Mouse (Mus musculus) intestine, embryonic 14.5 days (tissue): Measurements from ENCODE around the gene Aff3. TPM values are rescaled to one million over a fixed set of nuclear protein-coding genes. Genes with fewer than 3 reads are reported as not detected.

Experiments used
- ATAC-seq: fragments of 200-750 bp; cut with Nextera tagmentation; replicated peaks from 2 replicates; pipeline ENCODE4 v1.8.0; 2017; ENCODE audit warnings: low read depth, moderate number of reproducible peaks, moderate TSS enrichment, moderate library complexity; ENCODE audit not compliant: low FRiP score, low TSS enrichment
- DNase-seq: peaks from one replicate; pipeline ENCODE4 v3.0.0-alpha.2; 2018; ENCODE audit warnings: low spot score
- H3K27ac ChIP-seq: fragments of 300-500 bp; sonication (generic); 2 replicates; pipeline ENCODE4 v1.5.1; 2014; ENCODE audit warnings: low read depth, mild to moderate bottlenecking, control low read depth
- H3K27me3 ChIP-seq: fragments of 300-500 bp; sonication (generic); replicated peaks from 2 replicates; pipeline ENCODE4 v1.6.1; 2014; ENCODE audit warnings: low read length, control low read depth; ENCODE audit not compliant: control insufficient read depth, insufficient read depth
- H3K36me3 ChIP-seq: fragments of 300-500 bp; sonication (generic); 2 replicates; pipeline ENCODE4 v1.6.1; 2014; ENCODE audit warnings: low read length, control low read depth; ENCODE audit not compliant: control insufficient read depth, insufficient read depth
- H3K4me1 ChIP-seq: fragments of 300-500 bp; sonication (generic); replicated peaks from 2 replicates; pipeline ENCODE4 v1.6.1; 2014; ENCODE audit warnings: low read length, control low read depth, mixed read lengths; ENCODE audit not compliant: control insufficient read depth, insufficient read depth
- H3K4me2 ChIP-seq: fragments of 300-500 bp; sonication (generic); 2 replicates; pipeline ENCODE4 v1.6.1; 2014; ENCODE audit warnings: low read length
- H3K4me3 ChIP-seq: fragments of 300-500 bp; sonication (generic); 2 replicates; pipeline ENCODE4 v1.5.1; 2014; ENCODE audit warnings: low read depth, low read length, control low read depth, mixed read lengths
- H3K9ac ChIP-seq: fragments of 300-500 bp; sonication (generic); 2 replicates; pipeline ENCODE4 v1.6.1; 2014; ENCODE audit warnings: mild to moderate bottlenecking, low read length
- H3K9me3 ChIP-seq: fragments of 300-500 bp; sonication (generic); 2 replicates; pipeline ENCODE4 v1.6.1; 2016; ENCODE audit warnings: low read length, control low read depth; ENCODE audit not compliant: control insufficient read depth
- WGBS: fragments of 180-500 bp; shearing (Covaris S2); extraction: QIAGEN DNeasy Blood & Tissue Kit; methylation state at CpG from one replicate; pipeline ENCODE4 v1.1.7; 2014; 5-methylcytosine and 5-hydroxymethylcytosine counted together
- polyA plus RNA-seq: library from polyadenylated mRNA; unstranded; fragments of >200 nt; fragmentation: Nextera tagmentation; extraction: Ambion mirVana; gene quantifications from 2 replicates; pipeline ENCODE4 v1.2.1, GENCODE M21; 2014

The Aff3 gene
- polyA plus RNA-seq, 1 experiment from 2014 or later: 8.6 TPM

DNA sequence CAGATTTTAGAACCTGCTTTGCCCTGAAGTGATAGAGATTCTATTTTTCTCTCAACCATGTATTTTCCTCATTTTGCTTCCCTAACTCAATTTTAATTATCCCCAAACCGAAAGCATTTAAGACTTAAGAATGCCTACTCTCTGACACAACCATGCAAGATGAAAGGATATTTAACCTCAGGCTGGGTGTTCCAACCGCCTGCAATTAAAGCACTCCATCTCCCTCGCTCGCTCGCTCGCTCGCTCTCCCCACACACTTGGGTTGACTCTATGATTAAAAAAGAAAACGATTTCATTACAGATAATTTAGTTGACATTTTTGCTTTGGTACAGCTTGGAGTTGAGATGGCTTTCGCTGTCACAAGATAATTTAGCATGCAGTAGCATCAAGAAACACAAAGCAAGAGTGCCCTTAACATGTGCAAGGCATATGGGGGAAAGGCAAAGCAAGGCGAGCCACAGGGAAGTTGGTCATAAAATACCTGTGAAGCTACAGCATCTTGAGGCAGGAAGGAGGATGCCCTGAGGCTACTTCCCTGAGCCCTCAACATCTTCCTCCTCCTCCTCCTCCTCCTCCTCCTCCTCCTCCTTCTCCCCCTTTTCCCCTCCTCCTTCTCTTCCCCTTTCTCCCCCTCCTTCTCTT lies 167.7 kb downstream of the Aff3 start:
- H3K9ac ChIP-seq: no peak overlapping the region
- H3K27ac ChIP-seq: no peak overlapping the region

DNA sequence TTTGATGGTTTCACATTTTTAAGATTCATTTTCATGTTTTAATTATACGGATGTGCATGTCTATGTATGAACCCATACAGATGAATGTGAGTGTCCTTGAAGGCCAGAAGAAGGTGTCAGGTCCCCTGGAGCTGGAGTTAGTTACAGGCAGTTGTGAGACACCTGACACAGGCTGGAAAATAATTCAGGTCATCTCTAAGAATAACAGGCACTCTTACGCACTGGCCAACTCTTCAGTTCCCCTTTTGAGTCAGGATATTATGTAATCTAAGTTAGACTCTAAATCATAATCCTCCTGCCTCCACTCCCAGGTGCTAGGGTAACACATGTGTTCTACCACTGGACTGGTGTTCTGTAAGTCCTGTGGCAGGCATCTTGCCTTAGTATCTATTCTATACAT lies 169.5 kb downstream of the Aff3 start:
- Histone ChIP-seq H3K9ac (no peak overlapping the region), H3K4me2 (no peak overlapping the region), H3K27me3 (no peaks in the 10 kb centered on the region), H3K36me3 (no peaks in the 10 kb centered on the region), H3K4me1 (peaks cover 5% of the 10 kb centered on the region; the same call in 1 of the 2 replicates), H3K9me3 (no peaks in the 10 kb centered on the region), H3K4me3 (no peak overlapping the region), H3K27ac (no peak overlapping the region)
- ATAC-seq: no peak
- DNase-seq: no peak
- WGBS: 89% methylated on average over 2 of the region's 2 CpGs

More for the DNA sequence above, 167.7 kb downstream of the Aff3 start:
- Histone ChIP-seq H3K4me1 (peaks cover 5% of the 10 kb centered on the region; the same call in 1 of the 2 replicates), H3K9me3 (no peaks in the 10 kb centered on the region), H3K27me3 (no peaks in the 10 kb centered on the region), H3K4me2 (no peak overlapping the region), H3K36me3 (no peaks in the 10 kb centered on the region), H3K4me3 (no peak overlapping the region)
- WGBS: 88% methylated on average over 10 of the region's 10 CpGs
- ATAC-seq (no peak), DNase-seq (no peak)

DNA sequence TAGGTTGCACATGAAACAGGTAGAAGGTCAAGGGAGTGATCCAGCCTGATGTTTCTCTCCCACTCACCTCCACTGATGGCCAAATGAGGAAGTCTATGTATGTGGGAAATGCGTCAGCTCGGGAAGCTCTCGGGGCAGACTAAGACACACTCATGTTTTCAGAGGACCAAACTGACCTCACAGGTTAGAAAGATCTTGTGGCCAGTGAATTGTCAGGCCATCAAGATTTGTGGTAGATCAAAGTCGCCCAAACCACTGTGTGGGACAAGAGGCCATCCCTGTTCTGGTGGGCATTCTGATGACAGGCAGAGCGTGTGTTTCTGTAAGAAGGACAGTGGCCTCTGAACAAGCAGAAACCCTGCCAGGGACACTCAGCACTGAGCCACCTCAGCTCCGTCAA lies 175.0 kb downstream of the Aff3 start:
- H3K27me3 ChIP-seq: no peaks in the 10 kb centered on the region
- H3K9me3 ChIP-seq: no peaks in the 10 kb centered on the region
- H3K36me3 ChIP-seq: no peaks in the 10 kb centered on the region
- no peak overlapping the region for H3K4me2 ChIP-seq
- DNase-seq: no peak
- ATAC-seq: no peak
- H3K4me1 ChIP-seq: 0 out of 2 replicates have a peak, but pooled peaks cover 3% of the 10 kb centered on the region
- WGBS: 90% methylated on average over 6 of the region's 6 CpGs
- no peak overlapping the region for H3K4me3 ChIP-seq
- no peak overlapping the region for H3K27ac ChIP-seq
- no peak overlapping the region for H3K9ac ChIP-seq

DNA sequence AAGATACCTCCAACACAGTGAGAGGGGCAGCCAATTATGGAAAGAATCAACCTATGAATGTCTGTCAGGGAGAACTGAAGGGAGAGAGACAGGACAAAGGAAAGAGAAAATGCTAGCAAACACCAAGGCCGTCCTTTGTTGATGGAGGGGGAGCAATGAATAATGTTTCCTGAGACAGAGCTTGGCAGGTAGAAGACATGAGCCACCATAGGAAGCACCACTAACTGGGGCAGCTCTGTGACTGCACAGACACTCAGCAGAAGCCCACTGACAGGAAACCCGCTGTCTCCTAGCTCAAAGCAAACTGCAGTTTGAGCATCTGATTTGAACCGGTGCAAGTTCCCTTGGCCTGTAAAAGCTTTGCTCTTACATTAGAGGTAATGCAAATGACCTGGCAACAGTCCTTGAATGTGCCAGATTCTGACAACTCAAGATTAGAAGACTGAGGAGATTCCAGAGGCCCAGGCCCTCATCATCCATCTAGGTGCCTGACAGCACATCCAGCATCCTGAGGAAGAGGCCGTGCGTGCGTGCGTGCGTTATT lies 176.0 kb downstream of the Aff3 start:
- no peaks in the 10 kb centered on the region for H3K9me3 ChIP-seq
- ATAC-seq (no peak), DNase-seq (no peak)
- H3K27ac ChIP-seq: no peak overlapping the region; the same call in 1 of the 2 replicates
- no peak overlapping the region for H3K4me2 ChIP-seq
- H3K36me3 ChIP-seq: no peaks in the 10 kb centered on the region
- H3K4me1 ChIP-seq: 0 out of 2 replicates have a peak, but pooled peaks cover 3% of the 10 kb centered on the region
- H3K4me3 ChIP-seq: no peak overlapping the region
- H3K27me3 ChIP-seq: no peaks in the 10 kb centered on the region
- 45% methylated on average over 8 of the region's 8 CpGs for WGBS
- H3K9ac ChIP-seq: no peak overlapping the region

DNA sequence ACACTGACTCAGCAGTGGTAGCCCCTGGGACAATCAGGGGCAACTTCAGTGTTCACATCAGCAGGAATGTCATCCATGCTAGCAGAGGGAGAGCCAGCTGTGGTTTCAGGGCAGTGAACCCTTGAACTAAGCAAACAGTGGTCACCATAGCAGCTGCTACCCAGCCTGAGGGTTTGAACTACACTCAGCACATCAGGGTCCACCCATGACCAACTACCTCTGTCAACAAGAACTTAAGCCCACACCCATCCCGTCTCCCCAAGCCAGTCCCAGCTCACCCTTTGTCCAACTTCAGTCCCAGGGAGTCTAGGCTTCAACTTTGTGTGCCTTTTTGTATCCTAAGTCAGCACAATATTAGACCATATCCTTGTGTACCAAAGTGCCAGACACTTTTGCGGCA lies 176.9 kb downstream of the Aff3 start:
- ATAC-seq (no peak), DNase-seq (no peak)
- Histone ChIP-seq H3K27me3 (no peaks in the 10 kb centered on the region), H3K4me2 (no peak overlapping the region), H3K36me3 (no peaks in the 10 kb centered on the region), H3K4me3 (no peak overlapping the region), H3K9me3 (no peaks in the 10 kb centered on the region), H3K4me1 (0 out of 2 replicates have a peak, but pooled peaks cover 3% of the 10 kb centered on the region), H3K9ac (no peak overlapping the region), H3K27ac (no peak overlapping the region)
- WGBS: 91% methylated on average over 2 of the region's 2 CpGs

DNA sequence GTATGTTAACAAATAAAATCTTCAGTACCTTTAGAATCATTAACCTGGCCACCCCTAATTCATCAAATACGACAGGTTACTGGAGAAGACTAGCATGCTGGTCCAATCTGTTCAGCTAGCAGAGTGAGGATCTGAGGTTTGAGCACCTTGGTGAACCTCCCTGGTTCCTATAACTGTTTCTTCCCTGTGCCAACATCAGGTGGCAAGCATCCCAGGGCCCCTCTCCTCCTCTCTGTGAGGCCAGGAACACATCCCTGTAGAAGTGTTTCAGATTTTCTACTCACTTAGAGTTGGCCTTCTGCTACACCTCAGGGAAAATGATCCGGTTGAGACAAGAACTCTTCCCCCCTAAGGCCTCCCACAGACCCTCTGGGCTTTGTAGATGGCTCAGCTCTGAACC lies 181.6 kb downstream of the Aff3 start:
- DNase-seq: no peak
- WGBS: 72% methylated on average over 2 of the region's 2 CpGs
- Histone ChIP-seq H3K27ac (no peak overlapping the region), H3K4me3 (no peak overlapping the region), H3K4me1 (0 out of 2 replicates have a peak, but pooled peaks cover under 1% of the 10 kb centered on the region), H3K27me3 (no peaks in the 10 kb centered on the region), H3K9me3 (no peaks in the 10 kb centered on the region), H3K9ac (no peak overlapping the region), H3K4me2 (no peak overlapping the region), H3K36me3 (no peaks in the 10 kb centered on the region)
- ATAC-seq: no peak

DNA sequence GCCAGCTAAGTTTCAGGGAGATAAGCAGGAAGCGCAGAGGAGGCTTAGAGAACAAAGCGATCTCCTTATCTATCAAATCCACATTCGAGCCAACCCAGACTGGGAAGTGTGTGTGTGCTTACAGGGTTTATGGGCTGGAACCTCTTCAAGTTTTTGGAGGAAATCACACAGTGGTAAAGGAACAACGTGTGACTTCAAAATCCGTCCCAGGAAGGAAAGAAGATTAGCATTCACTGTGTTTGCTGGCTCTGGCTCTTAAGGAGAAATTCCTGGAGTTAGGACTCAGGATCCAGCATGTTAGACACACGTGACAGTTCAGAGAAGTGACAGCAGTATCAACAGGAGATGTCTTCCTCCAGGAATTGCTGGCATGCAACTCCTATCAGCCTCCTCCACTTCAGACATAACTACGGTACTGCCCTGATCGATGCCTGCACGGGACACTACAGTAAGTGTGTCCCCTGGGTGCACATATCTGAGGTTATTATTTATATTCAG lies 186.5 kb downstream of the Aff3 start:
- ATAC-seq: no peak
- no peak for DNase-seq
- WGBS: 39% methylated on average over 9 of the region's 9 CpGs

DNA sequence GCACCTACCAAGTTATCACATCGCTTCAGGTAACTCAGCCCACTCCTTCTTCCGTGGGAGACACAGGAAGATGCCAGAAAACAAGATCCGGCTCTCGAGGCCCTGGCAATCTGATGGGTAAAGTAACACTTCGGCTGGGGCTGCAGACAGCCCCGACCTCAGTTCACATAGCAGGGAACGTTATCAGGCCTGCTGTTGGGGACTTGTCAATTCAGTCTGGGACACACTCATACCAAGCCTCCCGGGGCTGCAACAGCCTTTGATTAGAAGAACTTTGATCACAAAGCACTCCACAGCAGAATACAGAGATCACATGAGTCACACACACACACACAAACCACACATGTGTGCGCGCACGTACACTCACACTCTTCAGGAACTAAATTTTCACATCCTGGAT lies 193.9 kb downstream of the Aff3 start:
- no peak overlapping the region for H3K4me3 ChIP-seq
- no peak overlapping the region for H3K9ac ChIP-seq
- WGBS: 60% methylated on average over 11 of the region's 11 CpGs
- no peak overlapping the region for H3K4me2 ChIP-seq
- H3K9me3 ChIP-seq: no peaks in the 10 kb centered on the region
- H3K36me3 ChIP-seq: no peaks in the 10 kb centered on the region
- H3K4me1 ChIP-seq: peaks cover 14% of the 10 kb centered on the region
- H3K27ac ChIP-seq: no peak overlapping the region
- no peaks in the 10 kb centered on the region for H3K27me3 ChIP-seq
- DNase-seq: no peak
- ATAC-seq: no peak

More for the DNA sequence above, 186.5 kb downstream of the Aff3 start:
- no peak overlapping the region for H3K4me3 ChIP-seq
- H3K4me1 ChIP-seq: 0 out of 2 replicates have a peak, but pooled peaks cover 4% of the 10 kb centered on the region
- H3K36me3 ChIP-seq: no peaks in the 10 kb centered on the region
- H3K4me2 ChIP-seq: no peak overlapping the region
- H3K27ac ChIP-seq: no peak overlapping the region
- no peaks in the 10 kb centered on the region for H3K9me3 ChIP-seq
- H3K27me3 ChIP-seq: no peaks in the 10 kb centered on the region
- no peak overlapping the region for H3K9ac ChIP-seq

DNA sequence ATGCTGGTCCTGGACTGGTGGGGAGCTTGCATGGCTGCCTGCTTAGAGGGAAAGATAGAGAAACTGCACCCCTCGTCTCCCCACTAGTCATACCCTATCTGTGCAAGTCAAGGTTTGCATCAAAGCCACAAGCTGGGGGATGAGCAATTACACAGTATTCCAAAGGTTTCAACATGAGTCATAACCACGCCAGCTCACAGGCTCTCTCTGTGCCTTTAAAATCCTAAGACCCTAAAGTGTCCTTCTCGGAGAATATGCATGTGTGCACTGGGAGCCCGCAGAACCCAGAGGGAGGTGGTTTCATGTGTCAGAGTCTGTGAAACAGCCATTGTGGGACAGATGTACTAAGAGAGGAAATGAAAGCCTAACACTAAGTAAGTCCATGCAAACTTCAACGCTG lies 194.6 kb downstream of the Aff3 start:
- H3K27me3 ChIP-seq: no peaks in the 10 kb centered on the region
- no peak for ATAC-seq

More for the DNA sequence above, 194.6 kb downstream of the Aff3 start:
- no peak for DNase-seq
- Histone ChIP-seq H3K9me3 (no peaks in the 10 kb centered on the region), H3K36me3 (no peaks in the 10 kb centered on the region), H3K4me1 (peaks cover 14% of the 10 kb centered on the region), H3K27ac (no peak overlapping the region), H3K9ac (no peak overlapping the region), H3K4me3 (no peak overlapping the region), H3K4me2 (no peak overlapping the region)
- WGBS: 45% methylated on average over 5 of the region's 5 CpGs
